Mouse (Mus musculus): Measurements from ENCODE around the gene Med29.

Med29 gene

GRCm38 (mm10) chr7:28392429-28393271 is at the start of gene Med29, which contains the start of gene Paf1:
Gene Med29 (minus strand): TSS chr7:28392708.
Gene Paf1 (plus strand): TSS chr7:28392951.
- DNase-seq: peak; percentile 99

- DNase-seq: no peak
Measured at GRCm38 (mm10) chr7:28441776-28442485, 49.4 kb upstream of the Med29 start.

- no peak for DNase-seq
Measured at GRCm38 (mm10) chr7:28440739-28441138, 48.2 kb upstream of the Med29 start.

GRCm38 (mm10) chr7:28438771-28439170 is 46.3 kb upstream of the Med29 start:
- no peak for DNase-seq

GRCm38 (mm10) chr7:28437964-28438363 is 45.5 kb upstream of the Med29 start:
- no peak for DNase-seq

- DNase-seq: peak; percentile 86
Measured at GRCm38 (mm10) chr7:28436932-28437570, 44.5 kb upstream of the Med29 start, which contains the start of gene Gmfg. Gene Gmfg (plus strand): TSS chr7:28437447.

GRCm38 (mm10) chr7:28436271-28436904 is 43.9 kb upstream of the Med29 start:
- DNase-seq: peak; percentile 100

- peak; percentile 74 for DNase-seq
Measured at GRCm38 (mm10) chr7:28435660-28436259, 43.3 kb upstream of the Med29 start.

- DNase-seq: no peak
Measured at GRCm38 (mm10) chr7:28432252-28432651, 39.7 kb upstream of the Med29 start.

GRCm38 (mm10) chr7:28430512-28430911 is 38.0 kb upstream of the Med29 start:
- no peak for DNase-seq

- DNase-seq: no peak
Measured at GRCm38 (mm10) chr7:28427738-28428137, 35.2 kb upstream of the Med29 start.

- no peak for DNase-seq
Measured at GRCm38 (mm10) chr7:28423018-28423417, 30.5 kb upstream of the Med29 start.

- no peak for DNase-seq
Measured at GRCm38 (mm10) chr7:28419416-28419815, 26.9 kb upstream of the Med29 start.

GRCm38 (mm10) chr7:28418096-28418670 is 25.7 kb upstream of the Med29 start:
- DNase-seq: no peak

GRCm38 (mm10) chr7:28417368-28417767 is 24.9 kb upstream of the Med29 start:
- DNase-seq: no peak

GRCm38 (mm10) chr7:28412826-28413225 is 20.3 kb upstream of the Med29 start:
- DNase-seq: no peak

- DNase-seq: no peak
Measured at GRCm38 (mm10) chr7:28410841-28411475, 18.4 kb upstream of the Med29 start.

GRCm38 (mm10) chr7:28401942-28402341 is 9.4 kb upstream of the Med29 start:
- no peak for DNase-seq

- no peak for DNase-seq
Measured at GRCm38 (mm10) chr7:28401030-28401429, 8.5 kb upstream of the Med29 start.

- DNase-seq: no peak
Measured at GRCm38 (mm10) chr7:28398696-28399340, 6.3 kb upstream of the Med29 start.

GRCm38 (mm10) chr7:28398000-28398399 is 5.5 kb upstream of the Med29 start:
- no peak for DNase-seq

All from cerebellum, adult 9-11 months (tissue).